Mouse (Mus musculus): ENCODE results near the gene Galntl6. TPM values are rescaled to one million over a fixed set of nuclear protein-coding genes. Genes with fewer than 3 reads are reported as not detected.

Gene Galntl6
- total and polyA plus RNA-seq, 3 experiments: not detected

- Histone ChIP-seq H3K27me3 (replicated peaks) (no peaks in the 10 kb centered on the region), H3K9me3 (replicated peaks; ENCODE audit: low read length) (no peaks in the 10 kb centered on the region), H3K79me2 (replicated peaks; ENCODE audit: control insufficient read depth, extremely low read depth, insufficient read depth, poor library complexity, severe bottlenecking) (no peaks in the 10 kb centered on the region), H3K9ac (ENCODE audit: insufficient read depth, low read depth) (no peak overlapping the region), H3K36me3 (replicated peaks in 1 of 2; ENCODE audit: control insufficient read depth in 1 of 2, insufficient read depth in 1 of 2, low read length in 1 of 2) (no peaks in the 10 kb centered on the region), H3K27ac (ENCODE audit: insufficient read depth, low read depth) (no peak overlapping the region), H3K4me2 (ENCODE audit: insufficient read depth, low read depth, poor library complexity, severe bottlenecking) (no peak overlapping the region), H3K4me3 (replicated peaks in 1 of 3; ENCODE audit: low read depth in 2 of 3, low read length in 2 of 3, poor library complexity in 1 of 3) (no peak overlapping the region), H3K4me1 (ENCODE audit: control insufficient read depth in 1 of 2, insufficient read depth in 2 of 2) (no peaks in the 10 kb centered on the region)
- dilution Hi-C loops (cut with MboI; ENCODE audit: extremely low pct_ligation_motif_present, extremely low pct_unique_long_range_greater_than_20kb, low sequenced_read_pairs): no loop called here
- TF ChIP-seq NRF1 (IDR thresholded peaks at IDR 0.05; ENCODE audit: low read depth, low read length) (no peak), ZC3H11A (IDR thresholded peaks at IDR 0.05; ENCODE audit: low read depth, low read length) (no peak), IRF4 (IDR thresholded peaks at IDR 0.05; ENCODE audit: low read depth, low read length) (no peak), ZKSCAN1 (IDR thresholded peaks at IDR 0.05; ENCODE audit: borderline replicate concordance, low read depth, low read length) (no peak), GABPA (IDR thresholded peaks at IDR 0.05; ENCODE audit: insufficient replicate concordance, low read depth, low read length) (no peak), USF2 (conservative IDR thresholded peaks at IDR 0.05; ENCODE audit: low read depth, low read length) (no peak), JUN (IDR thresholded peaks at IDR 0.05; ENCODE audit: insufficient read depth, low read depth, low read length) (no peak), MYC (IDR thresholded peaks at IDR 0.05; ENCODE audit: low read depth, low read length) (no peak), SIN3A (IDR thresholded peaks at IDR 0.05; ENCODE audit: low read length) (no peak), CHD1 (IDR thresholded peaks at IDR 0.05; ENCODE audit: low read depth, low read length) (no peak), USF1 (IDR thresholded peaks at IDR 0.05; ENCODE audit: low read depth, low read length) (no peak), CTCF (conservative IDR thresholded peaks at IDR 0.05 in 1 of 2, IDR thresholded peaks at IDR 0.05 in 1 of 2; ENCODE audit: low read depth in 2 of 2, low read length in 2 of 2) (no peak), ETS1 (conservative IDR thresholded peaks at IDR 0.05; ENCODE audit: low read depth, low read length) (no peak)
- in situ Hi-C loops (cut with MboI; ENCODE audit: low pct_ligation_motif_present, low pct_unique_long_range_greater_than_20kb, low sequenced_read_pairs): no loop called here
- no peak for DNase-seq (ENCODE audit: extremely low read depth)
Measured at GRCm38 (mm10) chr8:58217885-58218284, 694.6 kb downstream of the Galntl6 start.

GRCm38 (mm10) chr8:58189694-58190093 is 722.7 kb downstream of the Galntl6 start:
- in situ Hi-C loops (cut with MboI; ENCODE audit: low pct_ligation_motif_present, low pct_unique_long_range_greater_than_20kb, low sequenced_read_pairs) (no loop called here), dilution Hi-C loops (cut with MboI; ENCODE audit: extremely low pct_ligation_motif_present, extremely low pct_unique_long_range_greater_than_20kb, low sequenced_read_pairs) (no loop called here)
- Histone ChIP-seq H3K4me3 (replicated peaks in 1 of 3; ENCODE audit: low read depth in 2 of 3, low read length in 2 of 3, poor library complexity in 1 of 3) (no peak overlapping the region), H3K27me3 (replicated peaks) (no peaks in the 10 kb centered on the region), H3K36me3 (replicated peaks in 1 of 2; ENCODE audit: control insufficient read depth in 1 of 2, insufficient read depth in 1 of 2, low read length in 1 of 2) (no peaks in the 10 kb centered on the region), H3K9me3 (replicated peaks; ENCODE audit: low read length) (no peaks in the 10 kb centered on the region), H3K27ac (ENCODE audit: insufficient read depth, low read depth) (no peak overlapping the region), H3K79me2 (replicated peaks; ENCODE audit: control insufficient read depth, extremely low read depth, insufficient read depth, poor library complexity, severe bottlenecking) (no peaks in the 10 kb centered on the region), H3K4me2 (ENCODE audit: insufficient read depth, low read depth, poor library complexity, severe bottlenecking) (no peak overlapping the region), H3K9ac (ENCODE audit: insufficient read depth, low read depth) (no peak overlapping the region), H3K4me1 (ENCODE audit: control insufficient read depth in 1 of 2, insufficient read depth in 2 of 2) (no peaks in the 10 kb centered on the region)
- TF ChIP-seq ZKSCAN1 (IDR thresholded peaks at IDR 0.05; ENCODE audit: borderline replicate concordance, low read depth, low read length): no peak
- no peak for TF ChIP-seq RAD21 (IDR thresholded peaks at IDR 0.05; ENCODE audit: low read depth, low read length)
- no peak for TF ChIP-seq RCOR1 (conservative IDR thresholded peaks at IDR 0.05; ENCODE audit: low read depth, low read length)
- no peak for TF ChIP-seq CHD2 (IDR thresholded peaks at IDR 0.05; ENCODE audit: low read length)
- TF ChIP-seq JUN (IDR thresholded peaks at IDR 0.05; ENCODE audit: insufficient read depth, low read depth, low read length): no peak
- no peak for TF ChIP-seq ELF1 (IDR thresholded peaks at IDR 0.05; ENCODE audit: low read depth, low read length)
- no peak for TF ChIP-seq ETS1 (conservative IDR thresholded peaks at IDR 0.05; ENCODE audit: low read depth, low read length)
- TF ChIP-seq IRF4 (IDR thresholded peaks at IDR 0.05; ENCODE audit: low read depth, low read length): no peak
- no peak for TF ChIP-seq MXI1 (IDR thresholded peaks at IDR 0.05; ENCODE audit: low read depth, low read length)
- no peak for TF ChIP-seq ZC3H11A (IDR thresholded peaks at IDR 0.05; ENCODE audit: low read depth, low read length)
- no peak for TF ChIP-seq HCFC1 (IDR thresholded peaks at IDR 0.05; ENCODE audit: low read depth, low read length)
- TF ChIP-seq GABPA (IDR thresholded peaks at IDR 0.05; ENCODE audit: insufficient replicate concordance, low read depth, low read length): no peak
- TF ChIP-seq UBTF (IDR thresholded peaks at IDR 0.05; ENCODE audit: low read depth, low read length): no peak
- no peak for DNase-seq (ENCODE audit: extremely low read depth)

All from CH12.LX (cell line).